Mouse (Mus musculus) liver, embryonic 14.5 days (tissue): ENCODE measurements around the gene Foxk1.

Source experiments
- CTCF ChIP-seq: IDR thresholded peaks from 2 replicates; pipeline ENCODE4 v1.5.1; 2016; ENCODE audit warnings: antibody characterized with exemption, low read depth, control low read depth
- EP300 ChIP-seq: IDR thresholded peaks from 2 replicates; pipeline ENCODE4 v1.6.1; 2016; ENCODE audit warnings: antibody characterized with exemption, low read depth

DNA sequence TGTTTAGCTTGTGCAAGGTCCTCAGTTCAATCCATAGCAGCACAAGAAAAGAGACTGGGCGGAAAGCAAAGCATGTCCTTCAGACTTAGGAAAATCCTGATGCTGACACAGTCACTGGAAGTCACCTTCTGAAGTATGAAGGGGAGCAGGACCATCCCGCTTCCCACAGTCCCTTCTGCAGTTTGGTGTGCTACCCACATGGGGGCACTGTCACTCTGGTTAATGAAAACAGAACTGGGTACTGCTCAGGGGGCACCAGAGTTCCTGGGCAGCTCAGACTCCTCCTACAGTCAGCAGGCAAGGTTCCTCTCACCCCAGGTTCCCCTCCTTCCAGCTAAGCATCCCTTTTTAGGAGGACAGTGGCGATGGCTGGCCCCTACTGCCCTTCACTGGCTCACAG is 97.7 kb downstream of the Foxk1 start:
- TF ChIP-seq CTCF (peak; percentile 60), EP300 (no peak)
